Mouse (Mus musculus): ENCODE results near the gene Asic4. TPM values are rescaled to one million over a fixed set of nuclear protein-coding genes. Genes with fewer than 3 reads are reported as not detected.

Gene Asic4
- polyA plus RNA-seq, 1 experiment from 2014 or later: 1.3 TPM

- peaks cover 57% of the 10 kb centered on the region for H3K27me3 ChIP-seq (ENCODE audit: control insufficient read depth, insufficient read depth, low read length)
- H3K4me1 ChIP-seq (ENCODE audit: control insufficient read depth, insufficient read depth, low read length): peaks cover 49% of the 10 kb centered on the region
- no peak for ATAC-seq (ENCODE audit: insufficient read depth, low FRiP score)
- no peaks in the 10 kb centered on the region for H3K9me3 ChIP-seq (replicated peaks; ENCODE audit: control insufficient read depth, low read length)
- peak overlapping the region; percentile 31 for H3K4me2 ChIP-seq (ENCODE audit: low read depth, low read length)
- H3K27ac ChIP-seq (ENCODE audit: low read length): no peak overlapping the region
- 8% methylated on average over 10 of the region's 10 CpGs for WGBS
- H3K4me3 ChIP-seq (replicated peaks; ENCODE audit: low read length): no peak overlapping the region
- peak overlapping the region; percentile 28; the same call in 1 of the 2 replicates for H3K9ac ChIP-seq (ENCODE audit: low read length)
- no peaks in the 10 kb centered on the region for H3K36me3 ChIP-seq (ENCODE audit: control insufficient read depth, insufficient read depth, low read length)
Measured at GRCm38 (mm10) chr1:75447265-75448051, 2.8 kb upstream of the Asic4 start.

GRCm38 (mm10) chr1:75448052-75448431, 2.2 kb upstream of the Asic4 start:
- H3K27ac ChIP-seq (ENCODE audit: low read length): no peak overlapping the region
- no peak overlapping the region for H3K4me3 ChIP-seq (replicated peaks; ENCODE audit: low read length)
- no peaks in the 10 kb centered on the region for H3K9me3 ChIP-seq (replicated peaks; ENCODE audit: control insufficient read depth, low read length)
- no peaks in the 10 kb centered on the region for H3K36me3 ChIP-seq (ENCODE audit: control insufficient read depth, insufficient read depth, low read length)
- 8% methylated on average over 7 of the region's 7 CpGs for WGBS
- no peak for ATAC-seq (ENCODE audit: insufficient read depth, low FRiP score)
- peaks cover 49% of the 10 kb centered on the region for H3K4me1 ChIP-seq (ENCODE audit: control insufficient read depth, insufficient read depth, low read length)
- peaks cover 59% of the 10 kb centered on the region for H3K27me3 ChIP-seq (ENCODE audit: control insufficient read depth, insufficient read depth, low read length)
- no peak overlapping the region; the same call in 1 of the 2 replicates for H3K4me2 ChIP-seq (ENCODE audit: low read depth, low read length)
- no peak overlapping the region for H3K9ac ChIP-seq (ENCODE audit: low read length)

- Histone ChIP-seq H3K4me3 (replicated peaks; ENCODE audit: low read length) (no peak overlapping the region), H3K9ac (ENCODE audit: low read length) (no peak overlapping the region), H3K4me2 (ENCODE audit: low read depth, low read length) (no peak overlapping the region), H3K4me1 (ENCODE audit: control insufficient read depth, insufficient read depth, low read length) (peaks cover 49% of the 10 kb centered on the region), H3K36me3 (ENCODE audit: control insufficient read depth, insufficient read depth, low read length) (no peaks in the 10 kb centered on the region), H3K9me3 (replicated peaks; ENCODE audit: control insufficient read depth, low read length) (no peaks in the 10 kb centered on the region), H3K27me3 (ENCODE audit: control insufficient read depth, insufficient read depth, low read length) (peaks cover 59% of the 10 kb centered on the region), H3K27ac (ENCODE audit: low read length) (no peak overlapping the region)
- ATAC-seq (ENCODE audit: insufficient read depth, low FRiP score): no peak
- WGBS: 6% methylated on average over 14 of the region's 14 CpGs
Measured at GRCm38 (mm10) chr1:75448937-75449336, 1.3 kb upstream of the Asic4 start.

- peaks cover 49% of the 10 kb centered on the region for H3K4me1 ChIP-seq (ENCODE audit: control insufficient read depth, insufficient read depth, low read length)
- 16% methylated on average over 8 of the region's 8 CpGs for WGBS
- H3K9me3 ChIP-seq (replicated peaks; ENCODE audit: control insufficient read depth, low read length): no peaks in the 10 kb centered on the region
- no peak overlapping the region for H3K4me3 ChIP-seq (replicated peaks; ENCODE audit: low read length)
- no peaks in the 10 kb centered on the region for H3K36me3 ChIP-seq (ENCODE audit: control insufficient read depth, insufficient read depth, low read length)
- H3K9ac ChIP-seq (ENCODE audit: low read length): 0 out of 2 replicates have a peak overlapping the region, but pooled peaks have one; percentile 54
- H3K4me2 ChIP-seq (ENCODE audit: low read depth, low read length): no peak overlapping the region
- no peak for ATAC-seq (ENCODE audit: insufficient read depth, low FRiP score)
- peaks cover 64% of the 10 kb centered on the region for H3K27me3 ChIP-seq (ENCODE audit: control insufficient read depth, insufficient read depth, low read length)
- H3K27ac ChIP-seq (ENCODE audit: low read length): no peak overlapping the region
Measured at GRCm38 (mm10) chr1:75449377-75450135, 680 bp upstream of the Asic4 start.

- 53% methylated on average over 5 of the region's 5 CpGs for WGBS
Measured at GRCm38 (mm10) chr1:75451900-75452299, 1.7 kb downstream of the Asic4 start.

GRCm38 (mm10) chr1:75455433-75455832, 5.2 kb downstream of the Asic4 start:
- Histone ChIP-seq H3K9me3 (replicated peaks; ENCODE audit: control insufficient read depth, low read length) (no peaks in the 10 kb centered on the region), H3K4me1 (ENCODE audit: control insufficient read depth, insufficient read depth, low read length) (peaks cover 27% of the 10 kb centered on the region), H3K27me3 (ENCODE audit: control insufficient read depth, insufficient read depth, low read length) (peaks cover 42% of the 10 kb centered on the region), H3K4me3 (replicated peaks; ENCODE audit: low read length) (no peak overlapping the region), H3K36me3 (ENCODE audit: control insufficient read depth, insufficient read depth, low read length) (no peaks in the 10 kb centered on the region), H3K4me2 (ENCODE audit: low read depth, low read length) (no peak overlapping the region), H3K9ac (ENCODE audit: low read length) (no peak overlapping the region), H3K27ac (ENCODE audit: low read length) (no peak overlapping the region)
- 81% methylated on average over 3 of the region's 3 CpGs for WGBS
- ATAC-seq (ENCODE audit: insufficient read depth, low FRiP score): no peak

More at GRCm38 (mm10) chr1:75451900-75452299, 1.7 kb downstream of the Asic4 start:
- ATAC-seq (ENCODE audit: insufficient read depth, low FRiP score): no peak
- Histone ChIP-seq H3K4me1 (ENCODE audit: control insufficient read depth, insufficient read depth, low read length) (peaks cover 29% of the 10 kb centered on the region), H3K36me3 (ENCODE audit: control insufficient read depth, insufficient read depth, low read length) (no peaks in the 10 kb centered on the region), H3K4me2 (ENCODE audit: low read depth, low read length) (no peak overlapping the region), H3K9me3 (replicated peaks; ENCODE audit: control insufficient read depth, low read length) (no peaks in the 10 kb centered on the region), H3K4me3 (replicated peaks; ENCODE audit: low read length) (no peak overlapping the region), H3K9ac (ENCODE audit: low read length) (no peak overlapping the region), H3K27me3 (ENCODE audit: control insufficient read depth, insufficient read depth, low read length) (peaks cover 68% of the 10 kb centered on the region), H3K27ac (ENCODE audit: low read length) (no peak overlapping the region)

- WGBS: 43% methylated on average over 5 of the region's 5 CpGs
- Histone ChIP-seq H3K4me3 (replicated peaks; ENCODE audit: low read length) (no peak overlapping the region), H3K27ac (ENCODE audit: low read length) (no peak overlapping the region), H3K4me1 (ENCODE audit: control insufficient read depth, insufficient read depth, low read length) (peaks cover 22% of the 10 kb centered on the region; the same call in 1 of the 2 replicates), H3K4me2 (ENCODE audit: low read depth, low read length) (no peak overlapping the region), H3K9ac (ENCODE audit: low read length) (no peak overlapping the region), H3K36me3 (ENCODE audit: control insufficient read depth, insufficient read depth, low read length) (no peaks in the 10 kb centered on the region), H3K9me3 (replicated peaks; ENCODE audit: control insufficient read depth, low read length) (no peaks in the 10 kb centered on the region), H3K27me3 (ENCODE audit: control insufficient read depth, insufficient read depth, low read length) (peaks cover 37% of the 10 kb centered on the region)
- no peak for ATAC-seq (ENCODE audit: insufficient read depth, low FRiP score)
Measured at GRCm38 (mm10) chr1:75455948-75456347, 5.7 kb downstream of the Asic4 start.

- 19% methylated on average over 14 of the region's 14 CpGs for WGBS
- ATAC-seq (ENCODE audit: insufficient read depth, low FRiP score): no peak
- H3K4me1 ChIP-seq (ENCODE audit: control insufficient read depth, insufficient read depth, low read length): peaks cover 22% of the 10 kb centered on the region; the same call in 1 of the 2 replicates
Measured at GRCm38 (mm10) chr1:75456746-75457564, 6.7 kb downstream of the Asic4 start.

More at GRCm38 (mm10) chr1:75456746-75457564, 6.7 kb downstream of the Asic4 start:
- no peak overlapping the region for H3K9ac ChIP-seq (ENCODE audit: low read length)
- no peak overlapping the region; the same call in 1 of the 2 replicates for H3K4me2 ChIP-seq (ENCODE audit: low read depth, low read length)
- no peak overlapping the region for H3K4me3 ChIP-seq (replicated peaks; ENCODE audit: low read length)
- no peaks in the 10 kb centered on the region for H3K9me3 ChIP-seq (replicated peaks; ENCODE audit: control insufficient read depth, low read length)
- H3K36me3 ChIP-seq (ENCODE audit: control insufficient read depth, insufficient read depth, low read length): no peaks in the 10 kb centered on the region
- H3K27ac ChIP-seq (ENCODE audit: low read length): no peak overlapping the region
- peaks cover 28% of the 10 kb centered on the region for H3K27me3 ChIP-seq (ENCODE audit: control insufficient read depth, insufficient read depth, low read length)
